Mouse (Mus musculus) liver, postnatal 0 days (tissue): ENCODE results near the gene Antxr2. TPM values are rescaled to one million over a fixed set of nuclear protein-coding genes. Genes with fewer than 3 reads are reported as not detected.

Source experiments
- ATAC-seq: fragments of 200-750 bp; cut with Nextera tagmentation; 2 replicates; pipeline ENCODE4 v1.8.0; 2017; ENCODE audit warnings: mild to moderate bottlenecking, moderate library complexity
- DNase-seq: peaks from one replicate; pipeline ENCODE4 v3.0.0-alpha.2; 2016
- H3K27ac ChIP-seq: fragments of 300-500 bp; sonication (generic); 2 replicates; pipeline ENCODE4 v1.5.1; 2014; ENCODE audit warnings: antibody characterized with exemption, moderate library complexity, mild to moderate bottlenecking, low read depth
- H3K27me3 ChIP-seq: fragments of 300-500 bp; sonication (generic); 2 replicates; pipeline ENCODE4 v1.6.1; 2014; ENCODE audit warnings: low read length, control low read depth, mixed read lengths; ENCODE audit not compliant: insufficient read depth
- H3K36me3 ChIP-seq: fragments of 300-500 bp; sonication (generic); replicated peaks from 2 replicates; pipeline ENCODE4 v1.6.1; 2014; ENCODE audit warnings: mild to moderate bottlenecking, control low read depth, low read length, moderate library complexity, mixed read lengths; ENCODE audit not compliant: insufficient read depth
- H3K4me1 ChIP-seq: fragments of 300-500 bp; sonication (generic); 2 replicates; pipeline ENCODE4 v1.6.1; 2014; ENCODE audit warnings: antibody characterized with exemption, mild to moderate bottlenecking, control low read depth; ENCODE audit not compliant: insufficient read depth
- H3K4me2 ChIP-seq: fragments of 300-500 bp; sonication (generic); 2 replicates; pipeline ENCODE4 v1.6.1; 2014; ENCODE audit warnings: low read depth, mild to moderate bottlenecking, low read length, moderate library complexity, mixed read lengths
- H3K4me3 ChIP-seq: fragments of 300-500 bp; sonication (generic); 2 replicates; pipeline ENCODE4 v1.5.1; 2014; ENCODE audit warnings: low read depth, low read length
- H3K9ac ChIP-seq: fragments of 300-500 bp; sonication (generic); replicated peaks from 2 replicates; pipeline ENCODE4 v1.6.1; 2014; ENCODE audit warnings: mild to moderate bottlenecking, moderate library complexity
- H3K9me3 ChIP-seq: fragments of 300-500 bp; sonication (generic); 2 replicates; pipeline ENCODE4 v1.6.1; 2016; ENCODE audit warnings: mild to moderate bottlenecking, control low read depth, low read length, mixed read lengths
- CTCF ChIP-seq: sonication (generic); IDR thresholded peaks from 2 replicates; pipeline ENCODE4 v1.5.1; 2016; ENCODE audit warnings: antibody characterized with exemption, low read depth
- EP300 ChIP-seq: IDR thresholded peaks from 2 replicates; pipeline ENCODE4 v1.6.1; 2016; ENCODE audit warnings: antibody characterized with exemption, low read depth, mild to moderate bottlenecking
- WGBS: fragments of 180-500 bp; shearing (Covaris S2); extraction: QIAGEN DNeasy Blood & Tissue Kit; methylation state at CpG from one replicate; pipeline ENCODE4 v1.1.7; 2014; ENCODE audit not compliant: insufficient replicate concordance; 5-methylcytosine and 5-hydroxymethylcytosine counted together
- polyA plus RNA-seq: library from polyadenylated mRNA; unstranded; fragments of >200 nt; fragmentation: Nextera tagmentation; extraction: Ambion mirVana; gene quantifications from 2 replicates; pipeline ENCODE4 v1.2.1, GENCODE M21; 2015

Gene Antxr2
- polyA plus RNA-seq: 4.6 and 5.8 TPM in 2 replicates

- no peaks in the 10 kb centered on the region for H3K27me3 ChIP-seq
- peak within 1 kb of the TSS; percentile 75 for H3K4me3 ChIP-seq
- peaks cover 2% of the 10 kb centered on the region; the same call in 1 of the 2 replicates for H3K4me1 ChIP-seq
- H3K27ac ChIP-seq: peak within 1 kb of the TSS; percentile 82
- H3K36me3 ChIP-seq: no peaks in the 10 kb centered on the region
- WGBS: 4% methylated on average over 53 of the region's 58 CpGs
- H3K4me2 ChIP-seq: peak within 1 kb of the TSS; percentile 83
- no peaks in the 10 kb centered on the region for H3K9me3 ChIP-seq
- H3K9ac ChIP-seq: peak within 1 kb of the TSS; percentile 81
- no peak for TF ChIP-seq CTCF
- TF ChIP-seq EP300: no peak
- peak; percentile 51 for ATAC-seq
- no peak for DNase-seq
Observed at GRCm38 (mm10) chr5:98030902-98031641, at the start of gene Antxr2. Gene Antxr2 (minus strand): TSS chr5:98031043.

GRCm38 (mm10) chr5:98076612-98077011, 45.8 kb upstream of the Antxr2 start:
- TF ChIP-seq CTCF (no peak), EP300 (no peak)

GRCm38 (mm10) chr5:98069191-98069590, 38.3 kb upstream of the Antxr2 start:
- 66% methylated on average over 4 of the region's 4 CpGs for WGBS
- Histone ChIP-seq H3K27ac (no peak overlapping the region), H3K9ac (no peak overlapping the region), H3K4me3 (no peak overlapping the region), H3K4me2 (no peak overlapping the region), H3K27me3 (no peaks in the 10 kb centered on the region), H3K36me3 (no peaks in the 10 kb centered on the region), H3K9me3 (no peaks in the 10 kb centered on the region), H3K4me1 (no peaks in the 10 kb centered on the region)
- TF ChIP-seq CTCF: no peak
- no peak for TF ChIP-seq EP300
- ATAC-seq (no peak), DNase-seq (no peak)

More at GRCm38 (mm10) chr5:98076612-98077011, 45.8 kb upstream of the Antxr2 start:
- Histone ChIP-seq H3K9me3 (no peaks in the 10 kb centered on the region), H3K9ac (no peak overlapping the region), H3K4me3 (no peak overlapping the region), H3K27me3 (no peaks in the 10 kb centered on the region), H3K4me1 (no peaks in the 10 kb centered on the region), H3K27ac (no peak overlapping the region), H3K4me2 (no peak overlapping the region), H3K36me3 (no peaks in the 10 kb centered on the region)
- WGBS: 56% methylated on average over 3 of the region's 3 CpGs
- ATAC-seq (no peak), DNase-seq (no peak)

GRCm38 (mm10) chr5:98055275-98055674, 24.4 kb upstream of the Antxr2 start:
- TF ChIP-seq CTCF: no peak
- TF ChIP-seq EP300: no peak

GRCm38 (mm10) chr5:98054834-98055233, 24.0 kb upstream of the Antxr2 start:
- TF ChIP-seq EP300: no peak
- no peak for TF ChIP-seq CTCF
- H3K9me3 ChIP-seq: no peaks in the 10 kb centered on the region
- no peaks in the 10 kb centered on the region for H3K36me3 ChIP-seq
- no peaks in the 10 kb centered on the region for H3K27me3 ChIP-seq
- H3K4me2 ChIP-seq: no peak overlapping the region
- WGBS: 57% methylated on average over 1 of the region's 1 CpGs
- no peaks in the 10 kb centered on the region for H3K4me1 ChIP-seq
- ATAC-seq: no peak
- H3K27ac ChIP-seq: no peak overlapping the region
- no peak overlapping the region for H3K9ac ChIP-seq
- no peak for DNase-seq
- H3K4me3 ChIP-seq: no peak overlapping the region

More at GRCm38 (mm10) chr5:98055275-98055674, 24.4 kb upstream of the Antxr2 start:
- no peak overlapping the region for H3K4me3 ChIP-seq
- H3K9ac ChIP-seq: no peak overlapping the region
- WGBS: 76% methylated on average over 6 of the region's 6 CpGs
- no peak overlapping the region for H3K4me2 ChIP-seq
- H3K27ac ChIP-seq: no peak overlapping the region
- H3K4me1 ChIP-seq: no peaks in the 10 kb centered on the region
- no peaks in the 10 kb centered on the region for H3K27me3 ChIP-seq
- no peaks in the 10 kb centered on the region for H3K9me3 ChIP-seq
- DNase-seq: no peak
- no peak for ATAC-seq
- H3K36me3 ChIP-seq: no peaks in the 10 kb centered on the region

- no peak for TF ChIP-seq EP300
- no peak for TF ChIP-seq CTCF
- no peaks in the 10 kb centered on the region for H3K27me3 ChIP-seq
- no peaks in the 10 kb centered on the region for H3K36me3 ChIP-seq
- no peak overlapping the region for H3K4me2 ChIP-seq
- ATAC-seq (no peak), DNase-seq (no peak)
- H3K9me3 ChIP-seq: no peaks in the 10 kb centered on the region
- no peak overlapping the region for H3K9ac ChIP-seq
- no peak overlapping the region for H3K27ac ChIP-seq
- no peak overlapping the region for H3K4me3 ChIP-seq
- H3K4me1 ChIP-seq: no peaks in the 10 kb centered on the region; the same call in 1 of the 2 replicates
- WGBS: 67% methylated on average over 2 of the region's 2 CpGs
Observed at GRCm38 (mm10) chr5:98034928-98035327, 4.1 kb upstream of the Antxr2 start.
